Mouse (Mus musculus) liver, embryonic 14.5 days (tissue): ENCODE data around the gene Itpr1.

ENCODE experiments used
- CTCF ChIP-seq: IDR thresholded peaks from 2 replicates; pipeline ENCODE4 v1.5.1; 2016; ENCODE audit warnings: antibody characterized with exemption, low read depth, control low read depth
- EP300 ChIP-seq: IDR thresholded peaks from 2 replicates; pipeline ENCODE4 v1.6.1; 2016; ENCODE audit warnings: antibody characterized with exemption, low read depth

- TF ChIP-seq CTCF = peak; percentile 66
- 0 out of 2 replicates have a peak, but pooled peaks have one; percentile 10 for TF ChIP-seq EP300
Measured at GRCm38 (mm10) chr6:108426789-108427188, 213.9 kb downstream of the Itpr1 start.
